Mouse (Mus musculus) heart, adult 2 months (tissue): ENCODE results near the gene Ddx58.

Experiments
- CTCF ChIP-seq: fragments of 200-600 bp; IDR thresholded peaks from 2 replicates; pipeline ENCODE4 v1.8.1; 2022; ENCODE audit warnings: antibody characterized with exemption, mild to moderate bottlenecking, moderate library complexity
- POLR2A ChIP-seq: fragments of 200-500 bp; IDR thresholded peaks from 2 replicates; pipeline ENCODE4 v1.6.1; 2011; ENCODE audit warnings: mild to moderate bottlenecking, low read depth, low read length, control low read depth; ENCODE audit not compliant: insufficient read depth

GRCm38 (mm10) chr4:40195336-40195735 lies 44.3 kb downstream of the Ddx58 start:
- no peak for TF ChIP-seq CTCF
- TF ChIP-seq POLR2A, result no peak
